Mouse (Mus musculus) thymus, adult 2 months (tissue): ENCODE measurements around the gene D630039A03Rik. TPM values are rescaled to one million over a fixed set of nuclear protein-coding genes. Genes with fewer than 3 reads are reported as not detected.

ENCODE experiments used
- DNase-seq: peaks from one replicate; pipeline ENCODE4 v3.0.0; 2021
- H3K27ac ChIP-seq: fragments of 200-500 bp; 2 replicates; pipeline ENCODE4 v1.5.1; 2012; ENCODE audit warnings: low read length, control low read depth; ENCODE audit not compliant: control insufficient read depth, insufficient read depth
- H3K27me3 ChIP-seq: fragments of 200-500 bp; 2 replicates; pipeline ENCODE4 v1.6.1; 2012; ENCODE audit warnings: mild to moderate bottlenecking, low read length, moderate library complexity, mixed read lengths; ENCODE audit not compliant: control insufficient read depth, insufficient read depth
- H3K36me3 ChIP-seq: fragments of 200-500 bp; 2 replicates; pipeline ENCODE4 v1.6.1; 2012; ENCODE audit warnings: mild to moderate bottlenecking, low read length, moderate library complexity; ENCODE audit not compliant: control insufficient read depth, insufficient read depth
- H3K4me1 ChIP-seq: fragments of 200-500 bp; replicated peaks from 2 replicates; pipeline ENCODE4 v1.6.1; 2012; ENCODE audit warnings: low read length; ENCODE audit not compliant: control insufficient read depth, insufficient read depth
- H3K4me3 ChIP-seq: fragments of 200-500 bp; 2 replicates; pipeline ENCODE4 v1.5.1; 2012; ENCODE audit warnings: mild to moderate bottlenecking, low read length, control low read depth, moderate library complexity; ENCODE audit not compliant: control insufficient read depth, insufficient read depth
- CTCF ChIP-seq: fragments of 200-500 bp; IDR thresholded peaks from 2 replicates; pipeline ENCODE4 v1.5.1; 2012; ENCODE audit warnings: mild to moderate bottlenecking, control low read depth, low read length, moderate library complexity, borderline replicate concordance; ENCODE audit not compliant: control insufficient read depth, poor library complexity, insufficient read depth; ENCODE audit errors: extremely low read depth
- POLR2A ChIP-seq: fragments of 200-500 bp; IDR thresholded peaks from 2 replicates; pipeline ENCODE4 v1.6.1; 2012; ENCODE audit warnings: mild to moderate bottlenecking, low read length, control low read depth, moderate library complexity; ENCODE audit not compliant: control insufficient read depth, poor library complexity, insufficient read depth; ENCODE audit errors: extremely low read depth
- WGBS: fragments of 180-500 bp; shearing (Covaris S2); methylation state at CpG from one replicate; pipeline ENCODE4 v1.1.7; 2018; 5-methylcytosine and 5-hydroxymethylcytosine counted together
- polyA plus RNA-seq: library from polyadenylated mRNA; depleted of rRNA; stranded (reverse); fragments of >200 nt; gene quantifications from 2 replicates; pipeline ENCODE4 v1.2.3, GENCODE M21; 2012

D630039A03Rik gene
- polyA plus RNA-seq, 1 experiment, result 0.26 TPM

DNA sequence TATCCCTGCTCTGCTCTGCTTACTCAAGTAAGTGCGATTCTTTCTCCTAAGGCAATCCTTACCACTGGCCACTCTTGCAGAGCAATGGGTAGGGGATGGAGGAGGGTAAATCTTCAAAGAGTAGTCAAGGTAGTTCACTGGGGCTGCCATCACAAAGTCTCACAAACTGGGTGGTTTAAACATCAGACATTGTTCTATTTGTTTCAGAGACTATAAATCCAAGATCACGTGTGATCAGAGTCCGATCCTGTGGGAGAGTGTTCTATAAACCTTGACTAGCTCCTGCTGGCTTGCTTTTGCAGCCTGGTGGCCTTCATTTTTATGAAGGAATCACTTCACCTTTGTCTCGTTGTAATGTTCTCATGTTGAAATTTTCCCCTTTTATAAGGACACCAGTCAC, 614 bp upstream of the D630039A03Rik start:
- no peak for DNase-seq
- Histone ChIP-seq H3K27me3 (no peaks in the 10 kb centered on the region), H3K4me1 (peaks cover 19% of the 10 kb centered on the region), H3K36me3 (no peaks in the 10 kb centered on the region), H3K4me3 (no peak overlapping the region), H3K27ac (no peak overlapping the region)
- WGBS, result 83% methylated on average over 4 of the region's 4 CpGs
- no peak for TF ChIP-seq CTCF
- no peak for TF ChIP-seq POLR2A

DNA sequence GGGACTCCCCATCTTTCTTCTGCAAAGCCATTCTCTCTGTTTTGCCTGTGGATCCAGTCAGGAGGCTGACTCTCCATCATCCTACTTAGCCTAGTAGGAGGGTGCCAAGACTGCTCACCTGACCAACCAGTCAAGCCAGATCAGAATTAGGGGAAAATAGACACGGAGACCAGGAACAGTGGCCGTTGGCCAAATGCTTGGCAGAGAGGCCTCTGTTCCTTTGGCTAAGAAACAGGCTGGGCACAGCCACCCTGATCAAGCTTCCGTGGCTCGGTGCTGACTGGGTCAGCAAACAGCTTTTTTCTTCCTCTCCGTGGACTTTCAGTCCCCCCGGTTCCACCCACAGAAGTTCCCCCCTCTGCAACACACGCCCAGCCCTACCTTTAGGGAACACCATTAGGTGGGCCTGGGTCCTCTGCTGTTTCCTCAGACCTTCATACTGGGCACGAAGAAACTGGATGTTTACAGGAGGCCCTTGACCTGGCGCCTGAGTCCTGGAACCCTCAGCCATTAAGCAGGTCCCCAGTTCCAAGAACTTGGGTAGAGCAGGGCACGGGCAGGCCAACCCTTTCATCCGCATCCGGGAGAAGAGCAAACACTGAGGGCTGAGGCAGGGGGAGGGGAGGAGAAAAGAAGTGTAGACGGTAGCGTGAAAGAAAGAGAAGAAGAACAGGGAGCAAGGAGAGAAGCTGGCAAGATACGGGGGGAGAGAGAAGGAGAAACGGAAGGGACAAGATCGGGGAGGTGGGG, 706 bp downstream of the D630039A03Rik start:
- Histone ChIP-seq H3K27me3 (no peaks in the 10 kb centered on the region), H3K4me3 (no peak overlapping the region; the same call in 1 of the 2 replicates), H3K27ac (no peak overlapping the region), H3K36me3 (no peaks in the 10 kb centered on the region), H3K4me1 (peaks cover 19% of the 10 kb centered on the region)
- WGBS, result 32% methylated on average over 17 of the region's 17 CpGs
- DNase-seq, result peak; percentile 25
- no peak for TF ChIP-seq POLR2A
- no peak for TF ChIP-seq CTCF

DNA sequence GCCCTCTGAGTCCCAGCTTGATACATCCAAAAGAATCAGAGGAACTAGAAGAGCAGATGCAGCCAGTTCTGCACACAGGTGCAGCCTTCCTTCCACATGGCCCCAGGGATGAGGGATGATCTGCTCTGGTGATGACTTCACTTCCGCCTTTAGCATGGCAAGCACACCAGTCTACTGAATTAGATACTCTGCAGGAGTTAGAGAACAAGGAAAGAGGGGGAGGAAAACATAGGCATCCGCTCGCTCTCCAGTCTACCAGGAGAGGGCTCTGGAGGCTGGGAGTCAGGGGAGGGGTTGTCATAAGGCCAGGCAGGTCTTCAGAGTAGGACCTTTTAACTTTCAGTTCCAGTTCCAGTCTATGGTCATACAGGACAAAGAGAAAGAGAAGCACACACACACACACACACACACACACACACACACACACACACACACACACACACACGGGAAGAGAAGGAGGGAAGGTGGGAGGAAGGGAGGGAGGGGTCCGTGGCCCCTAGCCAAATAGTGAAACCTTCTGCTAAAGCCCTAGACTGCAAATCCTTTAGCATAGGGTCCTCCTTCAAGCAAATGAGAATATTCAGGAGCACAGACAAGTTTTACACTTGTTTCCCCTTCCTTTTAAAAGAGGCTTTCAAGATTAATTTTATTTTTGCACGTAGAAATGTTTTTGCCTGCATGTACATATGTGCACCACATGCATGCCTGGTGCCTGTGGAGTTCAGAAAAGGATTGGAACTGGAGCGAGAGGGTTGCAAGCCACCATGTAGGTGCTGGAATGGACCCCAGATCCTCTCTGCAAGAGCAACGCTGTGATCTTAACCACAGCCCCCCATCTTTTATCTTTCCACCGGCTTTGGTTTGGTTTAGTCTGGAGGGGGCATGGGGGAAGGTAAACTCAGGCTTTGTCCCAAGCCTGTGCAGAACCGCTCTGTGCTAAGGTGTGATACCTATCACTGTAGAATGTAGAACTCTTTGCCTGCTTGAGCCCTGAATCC, 1.6 kb downstream of the D630039A03Rik start:
- H3K27ac ChIP-seq, result no peak overlapping the region
- H3K27me3 ChIP-seq, result no peaks in the 10 kb centered on the region
- no peak overlapping the region for H3K4me3 ChIP-seq

DNA sequence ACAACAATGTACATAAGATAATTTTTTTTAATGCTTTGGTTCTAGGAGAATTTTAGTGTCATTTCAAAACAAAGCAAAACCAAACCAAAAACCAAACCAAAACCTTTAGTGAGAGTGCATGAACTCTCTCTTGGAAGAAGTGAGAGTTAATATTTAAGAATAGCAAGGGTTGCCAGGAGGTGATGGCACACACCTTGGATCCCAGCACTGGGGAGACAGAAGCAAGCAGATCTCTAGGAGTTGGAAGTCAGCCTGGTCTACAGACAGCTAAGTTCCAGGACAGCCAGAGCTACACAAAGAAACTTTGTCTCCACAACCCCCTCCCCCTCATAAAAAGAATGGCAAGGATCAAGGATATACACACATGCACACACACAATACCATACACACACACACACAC, 3.1 kb downstream of the D630039A03Rik start:
- H3K36me3 ChIP-seq, result no peaks in the 10 kb centered on the region
- DNase-seq, result no peak
- H3K4me1 ChIP-seq, result peaks cover 19% of the 10 kb centered on the region
- H3K4me3 ChIP-seq, result no peak overlapping the region
- no peak overlapping the region for H3K27ac ChIP-seq
- TF ChIP-seq CTCF, result no peak
- H3K27me3 ChIP-seq, result no peaks in the 10 kb centered on the region

More for the DNA sequence above, 1.6 kb downstream of the D630039A03Rik start:
- TF ChIP-seq POLR2A, result no peak
- TF ChIP-seq CTCF, result no peak
- H3K36me3 ChIP-seq, result no peaks in the 10 kb centered on the region
- DNase-seq, result no peak
- WGBS, result 51% methylated on average over 10 of the region's 10 CpGs
- H3K4me1 ChIP-seq, result peaks cover 19% of the 10 kb centered on the region

DNA sequence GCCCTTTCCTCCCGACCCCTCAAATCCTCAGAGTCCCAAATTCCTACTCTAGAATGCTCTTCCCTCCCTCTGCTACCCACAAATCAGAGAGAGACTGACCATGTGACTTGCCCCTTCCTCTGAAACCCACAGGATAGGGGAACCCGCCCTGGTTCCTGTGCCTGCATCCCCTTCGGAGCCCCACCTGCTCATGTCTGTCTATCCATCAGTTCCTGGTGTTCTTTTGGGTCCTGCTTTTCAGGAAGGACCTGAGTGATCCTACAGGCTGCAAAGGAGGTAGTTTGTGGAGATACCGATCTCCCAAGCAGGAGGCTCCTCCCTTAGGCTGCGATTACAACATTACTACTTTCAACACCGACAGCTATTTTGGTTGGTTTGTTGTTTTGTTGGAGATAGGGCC, 7.2 kb downstream of the D630039A03Rik start:
- no peaks in the 10 kb centered on the region for H3K4me1 ChIP-seq
- 26% methylated on average over 6 of the region's 6 CpGs for WGBS
- H3K27me3 ChIP-seq, result no peaks in the 10 kb centered on the region
- TF ChIP-seq POLR2A (no peak), CTCF (no peak)
- no peak overlapping the region for H3K27ac ChIP-seq
- no peaks in the 10 kb centered on the region for H3K36me3 ChIP-seq
- no peak overlapping the region for H3K4me3 ChIP-seq
- no peak for DNase-seq

DNA sequence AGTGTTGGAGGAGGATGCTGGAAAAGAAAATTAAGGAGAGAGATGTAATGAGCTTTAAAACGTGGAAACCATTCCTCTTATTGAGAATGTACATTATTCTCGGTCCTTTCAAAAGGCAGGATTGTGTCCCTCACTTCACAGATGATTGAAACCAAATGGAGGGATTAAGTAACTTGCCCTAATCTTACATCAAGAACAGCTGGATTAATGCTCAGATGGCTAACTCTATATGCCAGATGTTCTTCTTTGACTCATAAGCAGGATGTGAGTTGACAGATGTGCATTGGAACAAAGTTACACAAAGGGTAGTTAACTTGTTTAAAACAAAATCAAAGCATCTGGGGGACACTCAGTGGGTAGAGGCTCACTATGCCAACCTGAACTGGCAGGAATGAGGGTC, 9.4 kb downstream of the D630039A03Rik start:
- no peaks in the 10 kb centered on the region for H3K27me3 ChIP-seq
- no peak overlapping the region for H3K4me3 ChIP-seq
- 85% methylated on average over 2 of the region's 2 CpGs for WGBS
- H3K36me3 ChIP-seq, result no peaks in the 10 kb centered on the region
- H3K4me1 ChIP-seq, result peaks cover 8% of the 10 kb centered on the region
- no peak for DNase-seq
- H3K27ac ChIP-seq, result no peak overlapping the region
- TF ChIP-seq CTCF, result no peak
- no peak for TF ChIP-seq POLR2A
